Mouse (Mus musculus): ENCODE measurements around the gene Olfr518.

Gene Olfr518

DNA sequence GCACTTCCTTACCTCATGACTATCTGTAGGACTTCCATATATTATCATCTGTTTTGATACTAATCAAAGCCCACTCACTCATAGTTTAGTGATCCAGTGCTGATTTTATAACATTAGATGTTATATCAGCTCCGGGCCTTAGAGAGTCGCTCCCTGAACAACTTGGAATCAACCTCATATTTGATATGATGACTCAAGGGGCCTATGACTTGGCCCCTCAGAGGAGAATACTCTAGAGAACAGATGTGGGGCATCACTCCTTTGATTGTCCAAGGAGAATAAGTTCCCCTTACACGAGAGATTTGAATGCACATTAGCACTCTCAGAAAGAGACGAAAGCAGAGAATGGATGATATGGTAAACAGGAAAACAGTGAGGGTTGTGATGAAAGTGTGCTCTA, at the start of gene Olfr518:
Olfr518 (minus strand) TSS at position 101 of the 400 bp plus-strand sequence.
- no peak for DNase-seq

DNA sequence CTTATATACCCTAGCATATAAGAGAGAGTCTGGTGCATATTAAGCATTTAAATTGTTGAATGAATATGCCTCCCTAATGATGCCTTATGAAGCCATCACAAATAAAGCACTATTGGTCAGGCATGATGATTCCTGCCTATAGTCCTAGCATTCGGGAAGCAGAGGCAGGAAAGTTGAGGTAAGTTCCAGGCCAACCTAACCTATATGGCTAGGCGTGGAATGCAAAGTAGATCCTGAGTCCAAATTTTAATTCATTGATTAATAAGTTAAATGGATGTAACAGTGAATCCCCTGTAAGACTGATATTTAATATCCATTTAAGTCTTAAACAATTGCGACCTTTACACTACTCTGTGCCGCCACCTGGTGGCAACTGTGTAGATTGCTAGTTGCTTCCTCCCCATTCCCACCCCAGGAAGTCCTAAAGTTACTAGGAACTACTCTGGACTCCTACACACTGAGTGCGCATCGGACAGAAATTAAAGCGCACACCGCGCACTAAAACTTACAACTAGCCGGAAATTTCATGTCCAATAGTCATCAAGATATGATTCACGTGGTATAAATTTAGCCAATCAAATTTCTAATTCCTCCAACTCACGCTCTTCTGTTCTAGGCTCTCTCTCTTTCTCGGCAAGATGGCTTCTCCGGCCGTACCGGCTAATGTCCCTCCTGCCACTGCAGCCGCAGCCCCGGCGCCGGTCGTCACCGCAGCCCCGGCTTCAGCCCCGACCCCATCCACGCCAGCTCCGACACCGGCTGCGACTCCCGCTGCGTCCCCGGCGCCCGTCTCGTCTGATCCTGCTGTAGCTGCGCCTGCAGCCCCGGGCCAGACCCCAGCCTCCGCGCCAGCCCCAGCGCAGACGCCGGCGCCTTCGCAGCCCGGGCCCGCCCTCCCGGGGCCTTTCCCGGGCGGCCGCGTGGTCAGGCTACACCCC, 49.3 kb upstream of the Olfr518 start, which contains the start of gene Eif3f:
Eif3f (plus strand) TSS at position 624 of the 938 bp plus-strand sequence.
- DNase-seq: peak; percentile 94

DNA sequence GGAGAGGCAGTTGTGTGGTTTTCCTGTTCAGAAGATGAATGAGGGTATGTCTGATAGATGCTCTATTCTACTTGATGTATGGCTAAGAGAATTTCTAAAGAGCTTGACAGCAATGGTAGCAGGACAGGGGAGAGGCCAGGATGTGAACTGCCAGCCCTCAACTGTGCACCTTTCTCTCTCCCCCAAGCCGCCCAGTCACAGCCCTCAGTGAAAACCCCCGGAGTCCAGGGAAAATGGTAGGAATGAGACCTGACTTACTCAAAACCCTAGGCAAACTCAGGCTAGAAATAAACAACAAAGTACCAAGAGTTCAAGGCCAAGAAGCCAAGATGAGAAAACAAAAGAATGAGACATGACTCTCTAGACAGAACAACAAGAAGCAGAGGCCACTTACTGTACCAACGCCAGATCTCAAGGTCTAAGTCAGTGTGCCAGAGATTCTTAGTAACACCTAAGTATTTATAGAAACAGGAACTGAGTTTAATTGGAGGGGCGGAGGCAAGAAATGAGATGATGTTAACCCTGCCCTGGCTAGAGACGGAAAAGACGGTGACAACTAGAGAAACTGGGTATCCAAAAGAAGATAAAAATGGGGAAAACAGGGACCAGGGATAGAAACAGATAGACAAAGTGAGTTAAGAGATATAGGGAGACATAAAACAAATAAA, 45.1 kb upstream of the Olfr518 start, which contains the start of gene Nlrp10:
Nlrp10 (minus strand) TSS at position 453 of the 668 bp plus-strand sequence.
- DNase-seq: no peak

DNA sequence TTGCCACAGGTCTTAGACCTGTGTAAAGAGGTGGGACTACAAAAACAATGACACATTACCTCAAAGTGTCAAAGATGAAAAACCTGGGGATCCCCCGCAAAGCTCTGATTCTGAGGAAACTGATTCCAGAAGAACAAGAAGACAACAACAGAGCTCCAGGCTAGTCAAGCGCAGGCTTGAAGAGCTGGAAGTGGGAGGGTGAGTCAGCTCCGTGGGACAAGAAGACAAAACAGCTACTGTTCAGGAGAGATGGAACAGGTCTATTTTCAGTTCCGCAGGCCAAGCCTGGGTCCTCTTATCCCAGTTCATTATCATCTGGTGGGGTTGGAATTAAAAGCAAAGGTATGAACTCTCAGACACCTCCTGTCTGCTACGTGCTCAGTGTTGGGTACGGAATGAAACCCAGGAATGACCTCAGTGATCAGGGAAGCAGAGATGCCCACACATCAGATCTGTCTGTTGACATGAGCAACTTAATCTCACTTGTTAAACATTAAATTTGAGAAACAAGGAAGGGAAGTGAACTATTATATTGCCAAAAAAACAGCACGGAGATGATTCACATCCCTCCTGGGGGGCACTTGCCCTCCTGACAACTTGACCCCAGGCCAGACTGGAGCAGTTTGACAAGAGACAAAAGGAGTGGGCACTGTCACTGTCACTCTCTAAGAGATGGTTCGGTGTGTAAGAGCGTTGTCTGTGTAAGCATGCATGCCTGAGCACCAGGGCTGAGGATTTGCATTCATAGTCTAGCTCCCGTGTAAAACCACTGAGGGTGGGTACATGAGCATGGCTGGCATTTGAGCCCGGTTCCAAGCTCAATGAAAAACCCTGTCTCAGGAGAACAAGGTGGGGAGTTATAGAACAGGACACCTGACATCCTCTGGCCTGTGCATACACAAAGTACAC, 43.7 kb upstream of the Olfr518 start:
- DNase-seq: no peak

DNA sequence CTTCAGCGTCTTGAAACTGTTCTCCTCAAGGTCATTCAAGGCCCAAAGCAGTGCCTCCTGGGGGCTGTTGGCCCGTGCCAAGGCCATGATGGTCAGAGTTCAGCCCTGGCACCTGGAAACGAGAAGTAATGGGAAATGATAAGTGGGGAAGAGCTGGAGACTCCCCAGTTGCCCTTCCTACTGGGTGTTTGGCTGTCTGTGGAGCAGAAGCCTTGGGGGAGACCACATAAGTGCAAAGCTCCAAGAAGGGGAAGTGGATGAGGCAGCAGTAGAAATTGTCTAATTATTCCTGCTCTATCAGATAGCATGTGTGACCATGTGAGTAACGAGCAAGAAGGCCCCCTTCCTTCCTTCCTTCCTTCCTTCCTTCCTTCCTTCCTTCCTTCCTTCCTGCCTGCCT, 42.2 kb upstream of the Olfr518 start:
- no peak for DNase-seq

DNA sequence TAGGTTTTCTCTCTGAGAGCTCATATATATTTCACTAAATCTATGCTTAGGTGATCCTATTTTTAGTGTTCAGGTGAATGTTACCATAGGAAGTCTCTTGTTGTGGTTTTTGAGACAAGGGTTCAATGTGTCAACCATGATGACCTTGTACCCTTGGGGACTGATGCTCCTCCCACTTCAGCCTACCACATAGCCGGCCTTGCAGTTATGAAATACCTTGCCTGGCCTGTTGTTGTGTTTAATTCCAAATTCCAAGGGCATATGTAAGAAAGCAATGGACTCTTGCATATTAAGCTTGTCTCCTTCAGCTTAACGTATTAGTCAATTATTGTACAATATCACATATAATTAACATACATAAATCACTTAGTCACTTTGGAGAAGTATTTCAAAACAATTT, 19.2 kb upstream of the Olfr518 start:
- no peak for DNase-seq

DNA sequence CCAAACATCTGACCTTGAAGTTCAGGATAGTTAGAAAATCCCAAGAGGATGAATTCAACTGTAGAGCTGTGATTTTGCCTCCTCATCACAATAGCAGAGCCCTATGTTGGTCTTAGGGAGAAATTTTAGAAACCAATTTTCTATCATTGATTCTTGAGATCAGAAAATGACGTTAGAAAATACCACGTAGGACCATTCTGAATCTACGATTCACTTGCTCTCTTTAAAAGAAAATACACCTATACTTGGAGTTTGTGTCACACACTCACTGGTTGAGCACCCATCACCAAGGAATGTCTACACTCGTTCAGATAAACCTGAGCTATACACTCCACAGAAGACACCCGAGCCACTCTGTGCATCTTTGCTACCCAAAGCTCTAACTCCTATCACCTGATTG, 9.5 kb upstream of the Olfr518 start, which contains the start of gene Olfr519:
Olfr519 (minus strand) TSS at position 101 of the 400 bp plus-strand sequence.
- DNase-seq: no peak

DNA sequence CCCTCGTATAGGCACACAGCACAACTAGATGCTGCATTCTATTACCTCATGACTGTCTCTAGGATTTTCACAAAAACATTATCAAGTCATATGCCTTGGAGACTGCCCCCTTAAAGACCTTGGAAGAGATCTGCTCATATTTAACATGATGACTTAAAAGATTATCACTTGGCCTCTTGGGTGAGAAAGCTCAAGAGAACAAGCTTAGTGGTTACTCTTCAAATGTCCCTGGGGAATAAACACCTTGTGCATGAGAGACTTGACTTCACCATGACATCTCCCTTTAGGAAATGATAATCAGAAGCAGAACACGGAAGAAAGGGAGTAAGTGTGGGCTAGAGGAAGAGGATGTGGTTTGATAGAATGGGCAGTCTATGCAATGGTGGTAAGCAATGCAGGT, 12.5 kb downstream of the Olfr518 start, which contains the start of gene Olfr517:
Olfr517 (minus strand) TSS at position 101 of the 400 bp plus-strand sequence.
- no peak for DNase-seq

DNA sequence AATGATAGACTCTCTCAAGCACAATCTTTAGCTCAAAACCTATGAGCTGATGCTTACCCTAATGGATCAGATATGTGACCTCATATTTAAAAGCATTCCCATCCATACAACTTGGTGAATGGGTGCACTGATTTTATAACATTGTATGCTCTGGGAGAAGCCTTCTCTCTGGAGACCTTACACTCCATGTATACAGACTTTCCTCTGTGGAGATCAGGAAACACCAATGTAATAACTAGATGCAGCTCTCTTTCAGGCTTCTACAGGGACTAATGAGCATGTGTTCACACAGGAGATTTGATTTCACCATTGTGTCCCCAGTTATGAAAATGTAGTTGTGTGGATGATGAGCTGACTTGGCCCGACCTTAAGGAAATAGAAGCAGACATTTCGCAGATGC, 34.4 kb downstream of the Olfr518 start, which contains the start of gene Olfr516:
Olfr516 (minus strand) TSS at position 101 of the 400 bp plus-strand sequence.
- no peak for DNase-seq

Measured in kidney, adult 18-20 months (tissue).